Mouse (Mus musculus) testis, adult 2 months (tissue): ENCODE results near the gene Slc44a1.

Source experiments
- CTCF ChIP-seq: fragments of 200-500 bp; IDR thresholded peaks from 2 replicates; pipeline ENCODE4 v1.5.1; 2012; ENCODE audit warnings: low read depth, mild to moderate bottlenecking, inconsistent platforms, low read length, moderate library complexity; ENCODE audit not compliant: control insufficient read depth, insufficient read depth, insufficient replicate concordance
- POLR2A ChIP-seq: fragments of 200-500 bp; IDR thresholded peaks from 2 replicates; pipeline ENCODE4 v1.6.1; 2012; ENCODE audit warnings: low read depth, mild to moderate bottlenecking, inconsistent platforms, low read length, moderate library complexity; ENCODE audit not compliant: control insufficient read depth

DNA sequence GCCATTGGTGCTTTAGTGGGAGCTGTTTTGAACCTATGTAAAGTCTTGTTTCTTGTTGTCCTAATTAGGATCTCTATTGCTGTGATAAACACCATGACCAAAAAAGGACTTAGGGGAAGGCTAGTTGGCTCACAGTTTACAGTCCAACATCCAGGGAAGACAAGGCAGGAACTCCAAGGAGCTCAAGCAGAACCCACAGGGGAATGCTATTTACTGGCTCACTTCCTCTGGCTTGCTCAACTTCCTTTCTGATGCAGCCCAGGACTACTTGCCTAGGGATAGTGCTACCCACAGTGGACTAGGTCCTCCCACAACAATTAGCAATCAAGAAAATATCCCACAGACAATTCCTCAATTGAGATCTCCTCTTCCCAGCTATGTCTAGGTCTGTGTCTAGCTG, 147.5 kb downstream of the Slc44a1 start:
- TF ChIP-seq CTCF = no peak
- no peak for TF ChIP-seq POLR2A
